Mouse (Mus musculus): ENCODE measurements around the gene 4930524B15Rik. TPM values are rescaled to one million over a fixed set of nuclear protein-coding genes. Genes with fewer than 3 reads are reported as not detected.

4930524B15Rik gene
- 0.14 TPM in 1 of 2 replicates, not detected in the other for polyA plus RNA-seq (2015; fragmentation: Nextera tagmentation; extraction: Ambion mirVana)

GRCm38 (mm10) chr11:31965256-31966134, at the start of gene 4930524B15Rik:
TSS of gene 4930524B15Rik (plus strand) at chr11:31965592.
- no peaks in the 10 kb centered on the region for H3K36me3 ChIP-seq
- no peak for ATAC-seq (ENCODE audit: insufficient number of reproducible peaks, low FRiP score, low TSS enrichment, low read depth)
- WGBS = 45% methylated on average over 49 of the region's 49 CpGs
- no peak within 1 kb of the TSS for H3K27ac ChIP-seq
- H3K9me3 ChIP-seq = no peaks in the 10 kb centered on the region
- peaks cover 4% of the 10 kb centered on the region; the same call in 1 of the 2 replicates for H3K4me1 ChIP-seq
- H3K4me3 ChIP-seq = peak within 1 kb of the TSS; percentile 31
- H3K27me3 ChIP-seq = no peaks in the 10 kb centered on the region
- peak within 1 kb of the TSS; percentile 56 for H3K4me2 ChIP-seq
- H3K9ac ChIP-seq = no peak within 1 kb of the TSS

DNA sequence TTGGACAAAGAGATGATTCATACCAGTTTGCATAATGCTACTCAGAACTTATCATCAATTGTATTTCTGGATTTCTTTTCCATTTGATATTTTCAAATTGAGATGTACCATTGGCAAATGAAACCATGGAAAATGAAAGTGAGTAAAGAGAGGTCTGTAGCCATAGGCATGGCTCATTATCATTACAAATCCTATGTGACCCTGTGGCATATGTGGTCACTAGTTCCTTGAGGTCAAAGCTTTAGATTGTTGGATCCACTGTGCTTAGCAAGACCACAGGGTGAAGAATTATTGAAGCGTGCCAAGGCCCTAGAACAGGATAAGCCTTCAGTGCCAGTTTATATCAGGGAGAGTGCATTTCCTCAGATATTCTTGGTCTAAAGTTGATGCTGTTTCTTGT, 47.6 kb upstream of the 4930524B15Rik start:
- no peak overlapping the region for H3K4me2 ChIP-seq

GRCm38 (mm10) chr11:31930051-31930450, 35.3 kb upstream of the 4930524B15Rik start:
- Histone ChIP-seq H3K4me3 (no peak overlapping the region), H3K36me3 (peaks cover 46% of the 10 kb centered on the region), H3K9ac (no peak overlapping the region), H3K4me1 (no peaks in the 10 kb centered on the region), H3K4me2 (no peak overlapping the region), H3K27me3 (no peaks in the 10 kb centered on the region), H3K9me3 (no peaks in the 10 kb centered on the region), H3K27ac (no peak overlapping the region)
- ATAC-seq (ENCODE audit: insufficient number of reproducible peaks, low FRiP score, low TSS enrichment, low read depth) = no peak
- WGBS = 94% methylated on average over 10 of the region's 10 CpGs

More for the DNA sequence above, 47.6 kb upstream of the 4930524B15Rik start:
- no peak overlapping the region for H3K9ac ChIP-seq
- ATAC-seq (ENCODE audit: insufficient number of reproducible peaks, low FRiP score, low TSS enrichment, low read depth) = no peak
- no peaks in the 10 kb centered on the region for H3K4me1 ChIP-seq
- no peak overlapping the region for H3K27ac ChIP-seq
- no peaks in the 10 kb centered on the region for H3K36me3 ChIP-seq
- 96% methylated on average over 1 of the region's 1 CpGs for WGBS
- no peaks in the 10 kb centered on the region for H3K9me3 ChIP-seq
- no peaks in the 10 kb centered on the region for H3K27me3 ChIP-seq
- no peak overlapping the region for H3K4me3 ChIP-seq

DNA sequence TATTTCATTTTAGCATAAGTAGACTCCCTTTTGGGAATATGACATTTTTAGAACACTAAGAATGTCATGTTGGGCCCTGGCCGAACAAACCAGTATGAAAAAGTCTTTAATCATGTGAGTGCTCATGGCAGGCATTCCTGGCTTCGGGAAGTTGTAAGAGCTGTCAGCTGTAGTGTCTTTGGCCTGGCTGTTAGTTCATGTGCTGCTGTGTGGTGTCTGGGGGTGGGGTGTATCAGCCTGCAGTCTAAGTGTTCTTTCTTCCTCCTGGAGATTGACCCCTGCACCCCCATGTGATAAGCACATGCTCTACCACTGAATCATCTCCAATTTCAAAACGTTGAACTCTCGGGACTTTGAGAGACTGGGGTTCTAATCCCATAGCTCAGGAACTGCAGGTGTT, 29.7 kb upstream of the 4930524B15Rik start:
- ATAC-seq (ENCODE audit: insufficient number of reproducible peaks, low FRiP score, low TSS enrichment, low read depth) = no peak
- no peaks in the 10 kb centered on the region for H3K4me1 ChIP-seq
- H3K27ac ChIP-seq = no peak overlapping the region
- H3K4me3 ChIP-seq = no peak overlapping the region
- no peak overlapping the region for H3K9ac ChIP-seq
- no peak overlapping the region for H3K4me2 ChIP-seq
- no peaks in the 10 kb centered on the region for H3K9me3 ChIP-seq
- no peaks in the 10 kb centered on the region for H3K27me3 ChIP-seq
- WGBS = 44% methylated on average over 4 of the region's 4 CpGs
- H3K36me3 ChIP-seq = peaks cover 11% of the 10 kb centered on the region

- Histone ChIP-seq H3K9ac (no peak overlapping the region), H3K27me3 (no peaks in the 10 kb centered on the region), H3K4me3 (no peak overlapping the region), H3K27ac (no peak overlapping the region), H3K36me3 (peaks cover 3% of the 10 kb centered on the region; the same call in 1 of the 2 replicates), H3K4me2 (no peak overlapping the region), H3K9me3 (no peaks in the 10 kb centered on the region), H3K4me1 (0 out of 2 replicates have a peak, but pooled peaks cover 3% of the 10 kb centered on the region)
- ATAC-seq (ENCODE audit: insufficient number of reproducible peaks, low FRiP score, low TSS enrichment, low read depth) = no peak
- 88% methylated on average over 10 of the region's 10 CpGs for WGBS
Measured at GRCm38 (mm10) chr11:31936910-31937525, 28.4 kb upstream of the 4930524B15Rik start.

- no peak overlapping the region for H3K4me3 ChIP-seq
- H3K4me2 ChIP-seq = no peak overlapping the region
- H3K36me3 ChIP-seq = no peaks in the 10 kb centered on the region
- 79% methylated on average over 13 of the region's 13 CpGs for WGBS
- no peaks in the 10 kb centered on the region for H3K27me3 ChIP-seq
- 0 out of 2 replicates have a peak, but pooled peaks cover 3% of the 10 kb centered on the region for H3K4me1 ChIP-seq
- no peak for ATAC-seq (ENCODE audit: insufficient number of reproducible peaks, low FRiP score, low TSS enrichment, low read depth)
- no peak overlapping the region for H3K9ac ChIP-seq
- H3K27ac ChIP-seq = no peak overlapping the region
- no peaks in the 10 kb centered on the region for H3K9me3 ChIP-seq
Measured at GRCm38 (mm10) chr11:31940898-31941639, 24.3 kb upstream of the 4930524B15Rik start.

- Histone ChIP-seq H3K4me3 (no peak overlapping the region), H3K27me3 (no peaks in the 10 kb centered on the region), H3K27ac (no peak overlapping the region), H3K9ac (no peak overlapping the region), H3K36me3 (no peaks in the 10 kb centered on the region), H3K4me1 (0 out of 2 replicates have a peak, but pooled peaks cover 3% of the 10 kb centered on the region), H3K4me2 (no peak overlapping the region), H3K9me3 (no peaks in the 10 kb centered on the region)
- ATAC-seq (ENCODE audit: insufficient number of reproducible peaks, low FRiP score, low TSS enrichment, low read depth) = no peak
- 70% methylated on average over 4 of the region's 4 CpGs for WGBS
Measured at GRCm38 (mm10) chr11:31941640-31942638, 23.5 kb upstream of the 4930524B15Rik start.

DNA sequence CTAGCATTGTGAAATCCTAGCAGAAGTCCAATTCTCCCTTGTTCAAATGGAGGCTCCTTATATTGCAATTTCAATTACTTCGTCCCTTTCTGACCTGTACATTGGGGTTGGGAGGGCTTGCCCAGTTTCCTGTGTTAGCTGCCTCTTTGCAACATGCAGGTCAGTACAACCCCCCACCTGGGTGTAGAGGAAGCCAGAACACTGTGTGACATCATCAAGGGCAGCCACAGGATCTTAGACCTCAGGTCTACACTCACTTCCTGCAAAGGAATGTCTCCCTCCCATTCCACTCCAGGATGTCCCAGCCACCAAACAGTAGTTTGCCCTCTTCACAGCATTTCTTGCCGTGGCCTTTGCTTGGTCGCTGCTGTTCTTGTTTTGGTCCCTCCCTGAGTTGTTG, 19.9 kb upstream of the 4930524B15Rik start:
- H3K36me3 ChIP-seq = no peaks in the 10 kb centered on the region
- H3K27me3 ChIP-seq = 0 out of 2 replicates have a peak, but pooled peaks cover 2% of the 10 kb centered on the region
- no peak overlapping the region for H3K27ac ChIP-seq
- 74% methylated on average over 3 of the region's 3 CpGs for WGBS
- no peak for ATAC-seq (ENCODE audit: insufficient number of reproducible peaks, low FRiP score, low TSS enrichment, low read depth)
- no peaks in the 10 kb centered on the region for H3K9me3 ChIP-seq
- H3K9ac ChIP-seq = no peak overlapping the region
- H3K4me3 ChIP-seq = no peak overlapping the region
- H3K4me1 ChIP-seq = peaks cover 15% of the 10 kb centered on the region
- H3K4me2 ChIP-seq = no peak overlapping the region

GRCm38 (mm10) chr11:31948462-31949330, 16.7 kb upstream of the 4930524B15Rik start:
- H3K27me3 ChIP-seq = peaks cover 13% of the 10 kb centered on the region
- H3K4me3 ChIP-seq = peak overlapping the region; percentile 41
- H3K27ac ChIP-seq = no peak overlapping the region
- peak overlapping the region; percentile 21; the same call in 1 of the 2 replicates for H3K9ac ChIP-seq
- H3K9me3 ChIP-seq = no peaks in the 10 kb centered on the region
- H3K4me2 ChIP-seq = peak overlapping the region; percentile 60
- ATAC-seq (ENCODE audit: insufficient number of reproducible peaks, low FRiP score, low TSS enrichment, low read depth) = no peak
- 18% methylated on average over 15 of the region's 15 CpGs for WGBS
- peaks cover 12% of the 10 kb centered on the region for H3K4me1 ChIP-seq
- no peaks in the 10 kb centered on the region for H3K36me3 ChIP-seq

- H3K9ac ChIP-seq = peak overlapping the region; percentile 21; the same call in 1 of the 2 replicates
- H3K36me3 ChIP-seq = no peaks in the 10 kb centered on the region
- no peak overlapping the region for H3K27ac ChIP-seq
- under 1% methylated on average over 17 of the region's 17 CpGs for WGBS
- peak overlapping the region; percentile 60 for H3K4me2 ChIP-seq
- peak overlapping the region; percentile 41 for H3K4me3 ChIP-seq
- no peak for ATAC-seq (ENCODE audit: insufficient number of reproducible peaks, low FRiP score, low TSS enrichment, low read depth)
- H3K4me1 ChIP-seq = peaks cover 12% of the 10 kb centered on the region
- no peaks in the 10 kb centered on the region for H3K9me3 ChIP-seq
- peaks cover 13% of the 10 kb centered on the region for H3K27me3 ChIP-seq
Measured at GRCm38 (mm10) chr11:31949331-31949785, 16.0 kb upstream of the 4930524B15Rik start.
